Mouse (Mus musculus) WW6 (cell line): ENCODE measurements around the gene Sem1.
"Not testable (repeated sequence)": the region's sequence is repeated elsewhere in the genome, so short reads cannot be mapped to it uniquely, and the experiment has no call there.

ENCODE experiments used
- DNase-seq: peaks from one replicate; pipeline ENCODE4 v3.0.0-alpha.2; 2013; ENCODE audit warnings: low read depth, low spot score

The Sem1 gene

GRCm38 (mm10) chr6:6578304-6579149 lies at the start of gene Sem1:
Gene Sem1, minus strand, starts transcription at chr6:6578663.
- DNase-seq, result peak; percentile 74

DNA sequence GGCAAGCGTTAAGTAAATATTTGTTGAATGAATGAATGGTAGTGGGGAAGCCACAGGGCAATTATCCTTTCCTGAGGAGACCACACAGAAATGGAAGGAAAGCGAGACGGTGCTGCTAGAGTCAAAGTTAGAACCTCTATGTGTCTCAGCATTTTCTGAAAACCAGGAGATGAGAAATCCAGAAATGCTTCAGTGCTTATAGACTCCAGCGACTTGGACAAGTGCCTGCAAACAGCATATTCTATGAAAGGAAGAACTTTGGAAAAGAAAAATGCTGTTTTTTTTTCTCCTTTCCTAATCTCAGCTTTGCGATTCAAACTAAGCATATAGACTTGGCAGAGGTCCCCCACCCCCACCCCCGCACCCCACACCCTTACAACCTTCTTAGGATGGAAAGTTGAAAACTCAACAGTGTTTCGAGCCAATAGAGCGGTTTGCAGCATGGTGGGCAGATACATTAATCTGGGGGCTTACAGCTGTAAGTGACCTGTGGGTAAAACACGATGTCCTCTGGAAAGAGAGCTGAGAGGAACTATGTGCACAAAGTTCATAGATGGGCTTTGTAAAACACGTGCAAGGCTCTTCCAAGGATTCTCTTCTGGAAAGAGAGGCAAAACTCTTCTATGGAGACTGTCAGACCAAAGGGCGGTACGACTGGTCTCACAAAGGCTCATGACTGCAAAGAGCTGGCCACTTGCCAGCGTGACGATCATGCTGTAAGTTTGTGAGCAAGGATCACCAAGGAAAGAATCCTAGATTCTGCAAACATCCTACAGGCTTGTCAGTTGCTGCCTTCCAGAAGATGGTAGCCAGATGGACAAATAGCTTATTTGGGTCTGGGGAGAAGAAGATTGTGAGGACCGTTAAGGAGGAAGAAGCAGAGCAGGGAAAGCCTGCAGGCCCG lies 44.6 kb upstream of the Sem1 start:
- DNase-seq, result no peak

- no peak for DNase-seq
Observed at GRCm38 (mm10) chr6:6603561-6604544, 25.4 kb upstream of the Sem1 start.

DNA sequence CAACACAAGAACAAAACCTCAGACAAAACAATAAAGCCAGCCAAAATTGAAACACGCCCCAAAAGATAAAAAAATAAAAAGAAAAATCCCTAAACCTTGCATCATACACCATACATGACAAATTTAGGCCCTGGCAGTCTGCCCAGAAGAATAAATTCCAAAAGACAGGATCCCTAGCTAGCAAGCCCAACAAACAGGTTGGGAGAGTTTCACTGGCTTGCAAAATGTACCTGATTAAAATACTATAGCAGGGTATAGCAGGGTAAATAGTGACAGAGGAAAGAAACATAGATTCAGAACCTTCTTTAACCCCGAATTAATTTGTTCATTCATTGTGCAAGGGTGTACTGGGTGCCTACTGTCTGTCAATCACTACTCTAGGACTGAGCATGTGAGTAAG lies 7.8 kb upstream of the Sem1 start:
- DNase-seq, result no peak

DNA sequence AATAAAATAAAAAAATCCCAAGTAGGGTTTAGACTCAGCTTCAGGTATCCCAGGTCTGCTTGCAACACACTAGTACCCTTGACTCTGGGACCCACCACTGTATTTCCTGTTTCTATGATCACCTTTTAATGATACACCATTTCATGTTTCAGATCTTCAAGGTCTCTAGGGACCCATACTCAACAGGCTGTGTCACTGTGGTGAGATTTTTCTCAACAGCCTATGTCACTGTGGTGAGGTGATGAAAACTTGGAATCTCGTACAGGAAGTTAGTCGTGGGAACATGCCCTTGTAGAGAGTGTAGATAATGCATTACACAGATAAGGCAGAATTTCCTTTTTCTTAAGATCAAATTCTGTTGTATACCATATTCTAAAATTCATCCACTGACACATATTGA lies 3.4 kb upstream of the Sem1 start:
- DNase-seq, result no peak

GRCm38 (mm10) chr6:6577741-6578284 lies 650 bp downstream of the Sem1 start:
- peak; percentile 14 for DNase-seq

DNA sequence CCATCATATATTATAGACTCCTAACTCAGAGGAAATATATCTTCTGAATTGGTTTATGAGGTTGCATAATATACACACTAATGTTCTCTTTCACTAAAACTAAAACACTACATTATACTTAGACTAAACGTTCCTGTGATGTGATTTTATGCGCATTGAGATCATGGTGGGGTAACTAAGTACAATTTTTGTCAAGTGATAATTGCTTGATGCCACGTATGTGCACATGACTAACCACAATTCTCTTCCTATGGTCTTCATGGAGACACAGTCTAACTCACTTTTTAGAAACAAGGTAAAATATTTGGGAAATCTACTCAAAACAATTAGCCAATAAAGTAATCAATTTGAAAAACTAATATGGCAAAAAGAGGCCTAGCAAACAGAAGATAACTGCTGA lies 1.2 kb downstream of the Sem1 start:
- DNase-seq, result no peak

- DNase-seq, result no peak
Observed at GRCm38 (mm10) chr6:6575796-6576195, 2.7 kb downstream of the Sem1 start.

DNA sequence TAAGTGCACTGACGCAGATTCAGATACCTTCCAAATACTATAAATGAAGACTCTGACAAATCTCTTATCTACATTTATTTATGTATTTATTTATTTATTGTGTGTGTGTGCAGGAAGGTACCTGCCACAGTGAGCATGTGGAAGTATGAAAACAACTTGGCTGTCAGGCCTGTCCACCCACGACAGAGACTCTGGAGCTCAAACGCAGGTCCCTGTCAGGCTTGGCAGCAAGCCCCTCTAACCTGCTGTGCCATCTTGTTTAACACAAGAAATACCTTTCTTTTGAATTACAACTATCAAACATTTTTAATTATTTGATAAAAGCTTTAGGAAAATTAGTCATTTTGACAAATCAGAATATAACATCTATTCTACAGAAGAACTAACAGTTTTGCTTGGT lies 10.0 kb downstream of the Sem1 start:
- DNase-seq, result no peak

GRCm38 (mm10) chr6:6563691-6564090 lies 14.8 kb downstream of the Sem1 start:
- no peak for DNase-seq

- no peak for DNase-seq
Observed at GRCm38 (mm10) chr6:6562716-6563115, 15.7 kb downstream of the Sem1 start.

GRCm38 (mm10) chr6:6557647-6558046 lies 20.8 kb downstream of the Sem1 start:
- DNase-seq, result no peak

DNA sequence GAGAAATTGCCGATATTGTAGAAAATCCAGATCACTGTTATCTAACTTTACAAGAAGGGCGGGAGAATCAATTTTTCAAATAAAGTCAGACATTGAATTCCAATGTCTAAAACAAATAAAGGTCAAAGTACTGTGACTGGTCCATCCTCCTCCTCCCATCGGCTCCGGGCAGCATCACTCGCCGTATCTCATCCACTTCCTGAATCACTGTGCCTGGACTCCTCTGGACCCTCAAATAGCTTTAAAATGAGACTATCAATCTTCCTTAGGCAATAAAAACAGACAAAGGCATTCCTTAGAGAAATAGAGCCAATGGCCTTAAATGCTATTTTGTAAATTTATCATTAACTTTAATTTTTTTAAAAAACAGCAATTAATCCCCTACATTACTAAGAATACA lies 26.5 kb downstream of the Sem1 start:
- DNase-seq, result no peak

GRCm38 (mm10) chr6:6547997-6548396 lies 30.5 kb downstream of the Sem1 start:
- DNase-seq, result no peak

DNA sequence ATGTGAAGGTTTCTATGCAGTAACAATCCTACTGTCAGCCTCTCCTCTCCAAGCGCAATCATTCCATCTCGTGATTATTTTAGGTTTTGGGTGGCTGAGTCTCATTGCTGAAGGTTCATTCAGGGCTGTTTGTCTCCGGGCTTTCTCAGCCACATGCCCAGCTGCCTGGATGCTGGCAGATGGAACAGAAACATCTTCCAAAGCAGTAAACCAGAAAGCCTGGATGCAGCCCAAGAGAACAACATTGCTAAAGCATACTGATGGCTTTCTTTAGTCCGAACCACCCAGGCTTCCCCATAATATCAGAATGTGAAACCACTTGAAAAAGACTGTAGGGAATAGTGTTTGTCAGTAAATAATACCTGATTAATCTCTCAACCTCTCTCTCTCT lies 34.2 kb downstream of the Sem1 start:
- no peak for DNase-seq

DNA sequence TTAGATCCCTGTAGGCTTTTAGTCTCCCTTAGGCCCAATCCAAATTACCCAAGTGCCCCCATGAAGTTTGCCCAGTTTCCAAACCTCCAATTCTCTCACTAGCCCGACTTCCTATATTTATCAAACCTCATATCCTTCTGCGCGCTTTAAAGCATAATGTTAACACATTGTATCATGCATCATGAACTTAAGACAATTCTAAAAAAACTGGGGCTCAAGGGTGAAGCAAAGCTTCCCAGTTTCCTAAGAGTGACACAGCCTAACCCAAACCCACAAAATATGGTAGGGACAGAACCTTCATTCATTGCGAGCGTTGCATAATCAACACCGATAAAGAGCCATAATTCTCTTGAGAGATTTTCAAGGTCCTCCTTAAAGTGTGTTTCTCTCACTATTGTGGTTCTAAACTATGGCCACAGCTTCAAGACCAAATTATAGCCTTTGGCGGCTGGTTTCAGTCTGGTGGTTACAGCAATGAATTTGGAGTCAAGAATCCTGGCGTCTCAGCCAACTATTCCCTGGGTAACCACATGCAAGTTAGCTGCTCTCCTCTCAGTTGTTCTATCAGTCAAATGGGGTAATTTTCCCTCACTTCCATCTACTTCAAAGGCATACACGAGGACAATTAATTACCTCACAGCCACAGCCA lies 34.7 kb downstream of the Sem1 start:
- no peak for DNase-seq

DNA sequence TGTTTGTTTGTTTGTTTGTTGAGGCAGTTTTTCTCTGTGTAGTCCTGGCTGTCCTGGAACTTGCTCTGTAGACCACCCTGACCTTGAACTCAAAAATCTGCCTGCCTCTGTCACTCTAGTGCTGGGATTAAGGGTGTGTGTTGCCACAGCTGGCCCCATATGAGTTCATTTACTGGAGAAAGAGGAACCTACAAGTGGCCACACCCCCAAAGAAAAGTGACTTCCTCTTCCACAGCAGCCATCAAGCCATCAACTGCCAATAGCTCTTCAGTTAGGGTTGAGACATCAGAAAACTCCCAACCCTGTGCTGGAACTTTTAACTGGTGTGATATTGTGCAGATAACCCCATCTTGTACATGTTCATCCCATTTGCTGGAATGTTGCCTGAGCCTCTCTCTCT lies 36.3 kb downstream of the Sem1 start:
- DNase-seq, result no peak

GRCm38 (mm10) chr6:6536781-6537466 lies 41.5 kb downstream of the Sem1 start:
- DNase-seq, result no peak

GRCm38 (mm10) chr6:6536359-6536758 lies 42.1 kb downstream of the Sem1 start:
- not testable (repeated sequence) for DNase-seq
